Mouse (Mus musculus): ENCODE results near the gene Tjp2. TPM values are rescaled to one million over a fixed set of nuclear protein-coding genes. Genes with fewer than 3 reads are reported as not detected.

Gene Tjp2
- total RNA-seq, 2 experiments from 2014 or later, result 19.7 to 22.1 TPM

DNA sequence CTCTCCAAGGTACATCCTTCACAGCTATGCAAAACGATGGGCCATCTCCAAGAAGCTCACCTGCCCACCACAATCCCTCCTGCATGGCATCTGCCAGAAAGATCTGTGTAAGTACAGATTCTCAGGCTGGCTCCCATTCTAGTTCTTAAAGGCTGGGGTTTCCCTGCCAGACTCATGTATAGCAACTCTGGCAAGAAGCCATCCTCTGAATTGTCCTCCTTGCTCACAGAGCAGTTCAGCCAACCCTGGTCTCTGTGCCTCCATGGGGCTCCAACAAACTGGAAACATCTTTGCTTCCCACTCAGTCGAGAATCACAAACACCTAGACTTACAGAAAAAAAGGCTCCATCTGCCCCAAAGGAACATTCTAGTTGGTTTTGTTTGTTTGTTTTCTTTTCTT lies 139.5 kb downstream of the Tjp2 start:
- intact Hi-C loops (cut with DNase I), result loop anchor here (5.0 kb wide), 1 partner anchor 53 kb away; the partner anchor contains the start of gene Fam189a2

DNA sequence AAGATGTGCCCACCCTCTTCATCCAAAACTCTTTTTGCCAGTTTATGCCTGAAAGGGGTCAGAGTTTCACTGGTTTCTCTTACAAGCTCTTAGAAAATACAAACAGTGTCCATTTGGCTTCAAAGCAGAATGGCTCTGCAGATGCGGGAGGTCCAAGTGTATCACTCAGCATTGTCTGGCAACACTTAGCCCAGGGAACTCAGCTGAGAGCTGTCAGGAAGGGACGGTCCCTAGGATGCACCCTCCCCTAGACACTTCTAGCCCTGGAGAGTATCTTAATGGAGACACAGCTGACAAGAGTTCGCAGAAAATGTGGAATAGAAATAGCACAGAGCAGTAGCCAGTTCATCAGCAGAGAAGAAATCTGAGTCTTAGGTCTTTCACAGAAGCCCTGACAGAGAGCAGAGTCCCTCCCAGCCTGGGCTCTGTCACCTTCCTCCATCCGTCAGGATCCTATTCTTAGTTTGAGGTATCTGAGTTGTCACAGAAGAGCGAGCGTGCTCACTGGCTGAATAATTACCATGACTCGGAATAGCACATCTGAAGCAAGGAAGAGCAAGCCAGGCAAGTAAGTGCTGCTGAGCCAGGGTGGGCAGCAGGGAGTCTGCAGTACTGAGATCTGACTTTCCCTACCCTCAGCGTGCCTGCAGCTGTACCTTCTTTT lies 144.3 kb downstream of the Tjp2 start:
- DNase-seq (ENCODE audit: low spot score), result no peak
- intact Hi-C loops (cut with DNase I), result no loop called here

More for the DNA sequence above, 139.5 kb downstream of the Tjp2 start:
- no peak for DNase-seq (ENCODE audit: low spot score)

DNA sequence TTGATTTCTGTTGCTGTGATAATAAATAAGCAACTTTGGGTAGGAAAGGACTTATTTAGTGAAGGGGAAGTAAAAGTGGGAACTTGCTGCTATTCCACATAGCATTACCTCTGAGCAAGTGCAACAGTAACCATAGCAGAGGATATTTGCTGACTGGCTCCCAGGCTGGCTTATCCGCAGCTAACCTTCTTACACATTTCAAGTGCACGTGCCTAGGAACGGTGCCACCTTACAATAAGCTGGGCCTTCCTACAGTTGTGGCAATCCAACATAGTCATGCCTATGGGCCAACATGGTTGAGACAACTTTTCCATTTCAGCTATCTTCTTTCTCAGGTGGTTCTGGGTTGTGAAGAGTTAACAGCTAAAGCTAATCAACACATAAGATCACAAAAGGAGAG lies 147.2 kb downstream of the Tjp2 start:
- DNase-seq (ENCODE audit: low spot score), result no peak
- intact Hi-C loops (cut with DNase I), result no loop called here

DNA sequence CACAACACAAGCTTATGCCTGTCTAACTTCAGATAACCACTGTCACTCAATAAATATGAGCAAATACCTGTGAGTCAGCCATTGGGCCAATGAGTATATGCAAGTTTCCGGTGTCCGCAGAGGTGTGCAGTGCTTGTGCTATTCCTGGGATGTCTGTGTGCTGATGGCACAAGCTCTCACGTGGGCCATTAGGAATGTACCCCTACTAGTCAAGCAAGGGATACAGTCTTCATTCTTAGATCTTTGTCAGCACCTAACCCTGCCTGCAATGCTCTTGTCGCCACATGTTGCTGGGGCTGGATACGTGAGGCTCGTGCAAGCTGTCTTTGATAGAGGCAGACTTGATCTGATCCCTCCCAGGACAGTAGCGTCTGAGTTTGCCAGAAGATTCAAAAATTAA lies 148.3 kb downstream of the Tjp2 start:
- no peak for DNase-seq (ENCODE audit: low spot score)
- intact Hi-C loops (cut with DNase I), result no loop called here

DNA sequence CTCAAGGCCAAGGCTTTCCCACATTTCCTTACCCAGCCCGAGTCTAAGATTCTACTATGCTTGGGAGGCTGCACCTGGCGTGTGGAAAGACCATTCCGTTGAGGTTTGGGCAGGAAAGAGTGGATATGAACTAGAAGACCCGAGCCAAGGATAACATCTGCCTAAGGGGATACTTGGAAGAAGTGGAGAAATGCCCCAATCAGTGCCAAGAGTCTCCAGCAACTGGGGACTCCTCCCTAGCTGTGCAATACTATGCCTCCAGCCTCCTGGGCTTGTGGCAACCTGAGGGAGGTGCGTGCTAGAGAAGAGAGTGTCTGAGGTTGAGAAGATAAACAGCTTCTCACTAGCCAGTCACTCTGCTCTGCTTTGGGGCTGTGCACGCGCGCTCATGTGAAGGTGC lies 148.9 kb downstream of the Tjp2 start:
- intact Hi-C loops (cut with DNase I), result no loop called here
- DNase-seq (ENCODE audit: low spot score), result no peak

DNA sequence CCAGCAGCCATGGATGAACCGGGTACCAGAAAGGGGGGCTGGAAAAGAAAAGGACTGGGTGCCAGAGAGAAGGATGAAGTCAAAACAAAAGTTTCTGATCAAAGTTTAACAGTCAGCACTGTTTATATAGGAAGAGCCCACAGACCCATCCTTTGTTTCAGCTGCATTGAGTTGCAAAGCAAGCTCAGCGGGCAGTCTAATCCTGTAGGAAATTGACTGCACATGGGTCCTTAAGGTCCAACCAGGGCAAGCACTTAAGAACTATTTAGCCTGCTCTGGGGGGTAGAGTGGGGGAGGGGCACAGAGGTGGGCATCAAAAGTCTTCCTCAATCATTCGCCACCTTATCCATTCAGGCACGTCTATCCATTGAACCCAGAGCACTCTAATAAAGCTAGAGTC lies 151.7 kb downstream of the Tjp2 start:
- intact Hi-C loops (cut with DNase I), result no loop called here

DNA sequence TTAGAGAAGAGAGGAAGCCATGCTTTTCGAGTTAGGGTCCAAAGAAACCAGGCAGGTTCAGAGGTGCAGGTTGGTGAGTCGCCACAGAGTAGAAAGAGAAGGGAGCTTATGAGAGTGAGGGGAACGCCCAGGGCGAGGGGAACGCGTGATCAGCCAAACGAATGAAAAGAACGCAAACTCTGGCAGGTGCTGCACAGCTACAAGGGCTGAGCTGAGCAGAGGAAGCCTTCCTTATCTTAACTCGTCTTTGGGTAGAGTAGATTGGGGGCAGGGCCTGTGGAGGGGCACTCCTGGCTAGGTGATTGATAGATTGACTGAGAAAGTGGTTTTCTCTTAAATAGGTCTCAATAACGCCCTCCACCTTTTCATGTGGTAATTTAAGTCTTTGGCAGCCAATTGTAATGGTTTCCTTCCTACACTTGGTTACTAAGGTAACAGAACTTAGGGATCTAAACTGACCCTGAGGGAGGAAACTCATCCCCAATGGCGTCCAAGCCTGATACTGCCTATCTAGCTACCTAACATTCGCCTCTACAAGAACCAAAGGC lies 160.4 kb downstream of the Tjp2 start:
- DNase-seq (ENCODE audit: low spot score), result no peak
- intact Hi-C loops (cut with DNase I), result no loop called here

More for the DNA sequence above, 151.7 kb downstream of the Tjp2 start:
- DNase-seq (ENCODE audit: low spot score), result no peak

DNA sequence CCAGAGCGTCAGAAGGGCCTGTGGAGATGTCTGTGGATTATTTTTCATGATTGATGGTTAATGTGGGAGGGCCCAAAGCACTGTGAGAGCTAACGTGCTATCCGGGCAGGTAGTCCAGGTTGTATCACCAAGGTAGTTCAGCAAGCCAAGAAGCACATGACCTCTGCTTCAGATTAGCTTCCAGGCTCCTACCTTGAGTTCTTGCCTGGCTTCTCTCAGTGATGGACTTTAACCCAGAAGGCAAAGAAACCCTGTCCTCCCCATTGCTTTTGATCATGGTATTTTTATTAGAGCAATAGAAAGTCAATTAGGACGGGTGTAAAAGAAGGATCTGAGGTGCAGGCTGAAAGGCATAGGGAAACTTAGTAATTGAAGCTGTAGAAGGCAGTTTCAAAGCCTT lies 161.2 kb downstream of the Tjp2 start:
- intact Hi-C loops (cut with DNase I), result no loop called here
- no peak for DNase-seq (ENCODE audit: low spot score)

DNA sequence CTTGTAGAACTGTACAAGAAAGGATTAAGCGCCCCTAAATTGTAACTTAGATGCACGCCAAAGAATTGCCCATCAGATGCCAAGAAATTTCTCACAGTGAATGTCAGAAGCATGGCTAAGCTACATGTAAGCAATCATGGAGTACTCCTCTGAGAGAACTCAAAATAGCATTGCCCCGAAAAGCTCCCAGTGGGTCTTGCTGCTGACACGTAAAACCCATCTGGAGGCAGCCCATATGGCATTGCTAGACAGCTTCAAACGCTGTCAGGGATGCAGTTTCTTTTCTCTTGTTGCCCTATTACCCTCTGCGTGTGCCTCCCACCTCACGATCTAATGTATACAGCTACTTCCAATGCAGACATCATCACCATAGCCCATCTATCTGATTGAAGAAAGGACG lies 166.0 kb downstream of the Tjp2 start:
- intact Hi-C loops (cut with DNase I), result no loop called here

DNA sequence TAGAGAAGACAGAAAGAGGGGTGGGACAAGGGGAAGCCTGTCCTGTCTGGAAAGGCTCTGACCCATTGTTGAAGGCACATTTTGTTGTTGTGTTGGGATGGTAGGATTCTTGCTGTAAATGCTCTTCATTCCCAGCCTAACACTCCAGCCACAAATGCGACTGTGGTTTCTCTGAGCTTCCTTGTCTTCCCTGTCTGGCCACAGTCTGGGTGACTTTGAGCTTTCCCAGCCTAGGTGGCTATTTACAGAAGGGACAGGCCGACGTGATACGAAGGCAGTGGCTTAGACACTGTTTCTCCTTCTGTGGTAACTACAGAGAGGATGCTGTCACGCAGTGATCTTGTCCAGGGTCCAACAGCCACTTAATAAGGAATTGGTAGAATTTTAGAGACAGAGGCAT lies 166.8 kb downstream of the Tjp2 start:
- no peak for DNase-seq (ENCODE audit: low spot score)
- intact Hi-C loops (cut with DNase I), result no loop called here

More for the DNA sequence above, 166.0 kb downstream of the Tjp2 start:
- DNase-seq (ENCODE audit: low spot score), result no peak

DNA sequence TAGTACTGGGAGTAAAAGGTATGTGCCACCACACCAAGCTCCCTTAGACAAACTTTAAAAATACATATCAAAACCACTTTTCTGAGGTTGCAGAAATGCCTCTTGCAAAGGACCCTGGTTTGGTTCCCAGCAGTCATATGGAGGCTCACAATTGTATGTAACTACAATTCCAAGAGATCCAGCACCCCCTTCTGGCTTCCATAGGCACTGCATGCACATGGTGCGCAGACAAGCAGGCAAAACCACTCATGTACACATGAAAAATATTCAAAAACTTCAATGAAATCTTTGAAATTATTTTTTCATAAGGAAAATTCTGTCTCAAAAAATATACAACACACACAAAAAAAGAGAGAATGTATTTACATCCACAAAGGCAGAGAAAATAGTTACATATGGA lies 167.9 kb downstream of the Tjp2 start:
- intact Hi-C loops (cut with DNase I), result no loop called here
- DNase-seq (ENCODE audit: low spot score), result no peak

DNA sequence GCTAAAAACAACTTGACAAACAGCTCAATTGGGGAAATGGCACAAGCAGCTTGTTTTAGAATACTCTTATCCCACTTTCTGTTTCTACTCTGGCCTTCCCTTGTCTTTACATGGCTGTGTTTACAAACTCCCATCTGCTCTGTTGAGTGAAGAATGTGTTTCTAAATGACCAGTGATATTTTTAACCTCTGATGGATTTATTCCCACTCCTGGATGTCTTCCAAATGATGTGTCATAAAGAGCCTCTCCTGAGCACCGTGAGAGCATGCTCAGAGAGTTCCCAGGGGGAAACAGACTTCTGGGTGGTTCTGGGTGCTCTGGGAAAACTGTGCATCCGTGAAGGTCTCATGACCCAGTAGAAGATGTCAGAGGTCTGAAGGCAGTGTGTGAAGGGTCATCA lies 169.9 kb downstream of the Tjp2 start:
- intact Hi-C loops (cut with DNase I), result no loop called here
- no peak for DNase-seq (ENCODE audit: low spot score)

DNA sequence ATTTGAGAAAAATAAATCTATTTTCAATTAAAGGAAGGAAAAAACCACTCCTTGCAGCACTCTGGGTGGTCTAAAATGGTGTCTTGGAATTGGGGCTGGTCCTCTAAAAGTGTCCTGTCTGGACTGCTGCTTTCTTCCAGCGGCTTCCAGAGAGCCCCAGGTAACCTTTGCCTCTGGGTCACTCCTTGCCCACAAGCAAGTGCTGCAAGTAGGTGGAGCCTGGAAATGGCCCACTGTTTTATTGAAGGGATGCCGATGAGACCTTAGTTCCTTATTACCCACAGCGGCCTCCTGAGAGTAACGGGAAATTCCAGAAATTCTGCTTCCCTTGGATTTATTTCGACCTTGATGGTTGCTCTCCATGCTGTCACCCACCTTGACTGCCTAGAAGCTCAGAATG lies 170.6 kb downstream of the Tjp2 start:
- intact Hi-C loops (cut with DNase I), result no loop called here
- no peak for DNase-seq (ENCODE audit: low spot score)

DNA sequence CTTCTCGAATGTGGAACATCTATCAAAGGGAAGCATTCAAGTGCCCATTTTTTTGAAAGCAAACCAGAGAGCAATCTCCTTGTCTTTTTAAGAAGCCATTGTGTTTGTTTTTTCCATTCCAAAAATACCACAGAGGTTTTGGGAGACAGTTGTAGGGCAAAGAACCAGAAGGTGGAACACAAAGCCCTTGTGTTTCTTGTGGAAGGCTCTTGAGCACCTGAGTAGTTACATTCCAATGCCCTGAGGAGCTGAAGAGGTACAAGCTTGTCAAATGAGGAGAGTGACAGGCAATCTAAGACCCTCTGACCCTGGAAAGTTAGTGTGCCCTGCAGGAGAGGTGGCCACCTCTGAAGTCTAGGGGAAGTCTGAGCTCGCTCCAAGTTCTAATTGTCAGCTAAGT lies 174.3 kb downstream of the Tjp2 start:
- intact Hi-C loops (cut with DNase I), result no loop called here
- no peak for DNase-seq (ENCODE audit: low spot score)

DNA sequence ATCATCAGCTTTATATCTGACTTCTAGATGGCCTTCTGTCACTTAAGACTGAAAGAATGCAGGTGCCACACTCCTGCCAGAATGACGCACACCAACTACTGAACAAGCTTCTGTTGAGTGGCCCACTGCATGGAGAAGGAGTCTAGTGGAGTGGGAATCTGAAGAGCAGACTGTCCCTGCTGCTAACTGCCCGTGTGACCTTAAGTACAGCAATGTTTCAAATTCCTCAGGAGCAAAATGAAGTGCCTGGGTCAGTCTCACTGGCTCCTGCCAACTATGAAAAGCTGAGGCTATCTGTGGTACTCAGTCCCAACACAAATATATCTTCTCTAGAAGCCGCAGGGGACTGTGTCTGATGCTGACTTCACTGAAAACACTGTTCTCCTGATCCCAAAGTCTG lies 175.5 kb downstream of the Tjp2 start:
- intact Hi-C loops (cut with DNase I), result no loop called here
- no peak for DNase-seq (ENCODE audit: low spot score)

DNA sequence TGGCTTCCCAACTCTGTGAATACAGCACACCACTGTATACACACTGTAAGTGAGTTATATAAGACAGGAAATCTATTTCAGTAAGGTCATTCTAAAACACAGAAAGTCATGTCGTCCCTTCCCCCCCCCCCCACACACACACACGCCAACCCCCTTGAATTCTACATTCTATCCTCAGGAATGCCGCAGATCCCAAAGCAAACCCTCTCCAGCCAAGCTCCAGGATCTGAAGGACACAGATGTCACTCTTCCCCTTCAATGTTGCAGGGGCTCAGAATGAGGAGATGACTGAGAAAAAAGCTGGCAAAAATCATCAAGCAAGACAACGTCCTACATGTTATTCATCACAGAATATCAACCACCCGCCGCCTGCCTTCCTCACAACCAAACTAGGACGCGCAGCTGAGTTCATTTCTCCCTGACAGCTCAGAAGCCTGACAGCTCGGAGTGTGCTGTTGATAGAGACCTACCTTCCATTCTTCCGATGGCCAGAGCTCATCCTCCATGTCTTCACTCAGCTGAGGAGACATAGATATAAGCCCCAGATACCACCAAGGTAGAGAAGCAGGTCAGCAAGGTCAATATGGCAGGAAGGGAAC lies 178.3 kb downstream of the Tjp2 start:
- DNase-seq (ENCODE audit: low spot score), result no peak
- intact Hi-C loops (cut with DNase I), result no loop called here

Other genes with a start within 250 kb of the Tjp2 start
- 10 to 100 TPM; 49.6 to 53.1 TPM for gene Fam189a2, start 194.0 kb downstream of the Tjp2 start, total RNA-seq (2021)
- 10 to 100 TPM; 27.7 to 28.9 TPM for gene Fxn, start 55.6 kb upstream of the Tjp2 start, total RNA-seq (2021)